ENCODE assay signal across 16 mouse cellular contexts in genomic region chr9:62935854-62936253, GRCm38 (mm10). TPM values are rescaled to one million over a fixed set of nuclear protein-coding genes. Genes with fewer than 3 reads are reported as not detected.
DNase-seq lines count a peak whose midpoint lies in the region; TF ChIP-seq lines count a peak whose summit lies in the region.
"Had no signal": no experiment of that assay in that cellular context is flagged by ENCODE, and none has a peak within 500 bp of the region (broad histone marks: within the 10 kb centered on the region; RNA-seq: fewer than 3 reads in every experiment).

No protein-coding gene starts in this region.

- H3K27me3 ChIP-seq in cerebellum, adult 2 months (ENCODE audit: control insufficient read depth, insufficient read depth, low read length): no peaks in the 10 kb centered on the region
- no peaks in the 10 kb centered on the region for H3K27me3 ChIP-seq in CH12.LX (replicated peaks)
- H3K27me3 ChIP-seq in limb, embryonic 10.5 days (ENCODE audit: low read depth, poor library complexity, severe bottlenecking): no peaks in the 10 kb centered on the region
- H3K27me3 ChIP-seq: neural tube, embryonic 13.5 days; stomach, embryonic 15.5 days had no signal

- no peak overlapping the region for H3K4me3 ChIP-seq in cerebellum, adult 2 months (replicated peaks; ENCODE audit: insufficient read depth, low read depth, low read length)
- H3K4me3 ChIP-seq in CH12.LX (replicated peaks in 1 of 3; ENCODE audit: low read depth in 2 of 3, low read length in 2 of 3, poor library complexity in 1 of 3): no peak overlapping the region
- H3K4me3 ChIP-seq in limb, embryonic 10.5 days: no peak overlapping the region
- H3K4me3 ChIP-seq: erythroblast, embryonic 14.5 days; neural tube, embryonic 13.5 days; stomach, embryonic 15.5 days had no signal

- TF ChIP-seq POLR2A in cerebellum, adult 2 months (IDR thresholded peaks at IDR 0.05; ENCODE audit: borderline replicate concordance, insufficient read depth, low read length): no peak
- no peak for TF ChIP-seq POLR2A in CH12.LX (IDR thresholded peaks at IDR 0.05; ENCODE audit: low read depth, low read length)

- peak; percentile 26 to 51 for DNase-seq in cerebellum, adult 2 months
- no peak for DNase-seq in cerebellum, postnatal 4 days (ENCODE audit: low spot score in 2 of 2)
- DNase-seq in heart, postnatal 4 days: peak; percentile 14
- no peak for DNase-seq in heart, postnatal 25 days (ENCODE audit: low spot score)
- DNase-seq in CH12.LX (ENCODE audit: extremely low read depth): no peak
- peak; percentile 67 for DNase-seq in brain, adult 2 months (ENCODE audit: low read depth, low spot score)
- no peak for DNase-seq in kidney, adult 8-10 months
- no peak for DNase-seq in limb, embryonic 10.5 days (ENCODE audit: low spot score)
- DNase-seq: B cell, adult 2 months; right cerebral cortex, postnatal 25 days; thymus, postnatal 25 days had no signal

- H3K36me3 ChIP-seq in CH12.LX (replicated peaks in 1 of 2; ENCODE audit: control insufficient read depth in 1 of 2, insufficient read depth in 1 of 2, low read length in 1 of 2): peaks cover 0 to 20% of the 10 kb centered on the region in 2 experiments
- 0 out of 2 replicates have a peak, but pooled peaks cover 2% of the 10 kb centered on the region for H3K36me3 ChIP-seq in limb, embryonic 10.5 days
- H3K36me3 ChIP-seq: neural tube, embryonic 13.5 days; stomach, embryonic 15.5 days had no signal

- TF ChIP-seq CTCF in cerebellum, adult 2 months (IDR thresholded peaks at IDR 0.05; ENCODE audit: borderline replicate concordance, insufficient read depth, low read depth, low read length): no peak
- no peak for TF ChIP-seq CTCF in CH12.LX (conservative IDR thresholded peaks at IDR 0.05 in 1 of 2, IDR thresholded peaks at IDR 0.05 in 1 of 2; ENCODE audit: low read depth in 2 of 2, low read length in 2 of 2)

- H3K79me2 ChIP-seq in CH12.LX (replicated peaks; ENCODE audit: control insufficient read depth, extremely low read depth, insufficient read depth, poor library complexity, severe bottlenecking): peaks cover 51% of the 10 kb centered on the region

- in situ Hi-C loops in CH12.LX (cut with MboI; ENCODE audit: low pct_ligation_motif_present, low pct_unique_long_range_greater_than_20kb, low sequenced_read_pairs): no loop called here

- 19% methylated on average over 5 of the region's 5 CpGs for WGBS in cerebellum, adult 2 months
- 96% methylated on average over 5 of the region's 5 CpGs for WGBS in limb, embryonic 10.5 days

- peaks cover 5% of the 10 kb centered on the region; the same call in 1 of the 2 replicates for H3K4me1 ChIP-seq in cerebellum, adult 2 months (ENCODE audit: control insufficient read depth, insufficient read depth, low read length)
- peaks cover 12 to 67% of the 10 kb centered on the region in 2 experiments for H3K4me1 ChIP-seq in CH12.LX (ENCODE audit: control insufficient read depth in 1 of 2, insufficient read depth in 2 of 2)
- H3K4me1 ChIP-seq in limb, embryonic 10.5 days: no peaks in the 10 kb centered on the region

- TF ChIP-seq RAD21 in CH12.LX (IDR thresholded peaks at IDR 0.05; ENCODE audit: low read depth, low read length): no peak

- intact Hi-C loops in heart, postnatal 25 days (cut with DNase I): no loop called here

- no peak overlapping the region for H3K27ac ChIP-seq in cerebellum, adult 2 months (ENCODE audit: insufficient read depth, low read length)
- no peak overlapping the region for H3K27ac ChIP-seq in CH12.LX (ENCODE audit: insufficient read depth, low read depth)
- H3K27ac ChIP-seq in limb, embryonic 10.5 days: no peak overlapping the region
- H3K27ac ChIP-seq: neural tube, embryonic 13.5 days; stomach, embryonic 15.5 days had no signal

- H3K9me3 ChIP-seq in CH12.LX (replicated peaks; ENCODE audit: low read length): peaks cover 2% of the 10 kb centered on the region
- no peaks in the 10 kb centered on the region for H3K9me3 ChIP-seq in limb, embryonic 10.5 days (replicated peaks)
- H3K9me3 ChIP-seq: G1E; neural tube, embryonic 13.5 days; stomach, embryonic 15.5 days had no signal

- H3K9ac ChIP-seq in CH12.LX (ENCODE audit: insufficient read depth, low read depth): no peak overlapping the region
- H3K9ac ChIP-seq: neural tube, embryonic 13.5 days; stomach, embryonic 15.5 days had no signal

- TF ChIP-seq EP300 in CH12.LX (IDR thresholded peaks at IDR 0.05; ENCODE audit: low read length): no peak

- no peak overlapping the region for H3K4me2 ChIP-seq in CH12.LX (ENCODE audit: insufficient read depth, low read depth, poor library complexity, severe bottlenecking)
- H3K4me2 ChIP-seq: liver, embryonic 11.5 days; neural tube, embryonic 13.5 days; stomach, embryonic 15.5 days had no signal

- dilution Hi-C loops in CH12.LX (cut with MboI; ENCODE audit: extremely low pct_ligation_motif_present, extremely low pct_unique_long_range_greater_than_20kb, low sequenced_read_pairs): no loop called here

TF ChIP-seq in CH12.LX, 34 proteins besides CTCF, POLR2A, EP300 and RAD21:
- no peak; the same call in 1 of the 2 replicates for TF ChIP-seq USF2 (conservative IDR thresholded peaks at IDR 0.05; ENCODE audit: low read depth, low read length)
- TF ChIP-seq MAZ (IDR thresholded peaks at IDR 0.05; ENCODE audit: low read depth, low read length): no peak
- TF ChIP-seq BHLHE40 (IDR thresholded peaks at IDR 0.05; ENCODE audit: low read depth, low read length): peak; percentile 53
- TF ChIP-seq CHD2 (IDR thresholded peaks at IDR 0.05; ENCODE audit: low read length): no peak
- no peak for TF ChIP-seq PAX5 (IDR thresholded peaks at IDR 0.05; ENCODE audit: low read length)
- TF ChIP-seq JUN (IDR thresholded peaks at IDR 0.05; ENCODE audit: insufficient read depth, low read depth, low read length): peak; percentile 60; the same call in 1 of the 2 replicates
- no peak for TF ChIP-seq E2F4 (IDR thresholded peaks at IDR 0.05; ENCODE audit: insufficient replicate concordance, low read depth, low read length)
- peak; percentile 67 for TF ChIP-seq ETS1 (conservative IDR thresholded peaks at IDR 0.05; ENCODE audit: low read depth, low read length)

RNA-seq across cellular contexts. Expression of gene Pias1, which starts 51.9 kb away (rescaled TPM):
- polyA plus RNA-seq in cerebellum, adult 2 months (2012; rRNA removed): 26.8 and 28.5 TPM in 2 replicates
- 10 to 100 TPM; 26.3 to 30.5 TPM for total RNA-seq in heart, postnatal 4 days (2021)
- total RNA-seq in heart, postnatal 25 days (2021): 10 to 100 TPM; 20.3 to 24.5 TPM
- 8.0 and 9.0 TPM in 2 replicates for total RNA-seq in CH12.LX (2012; rRNA removed)
- total RNA-seq in CH12.LX (2014; rRNA removed): 11.4 and 11.9 TPM in 2 replicates
- polyA plus RNA-seq in CH12.LX (2012; ENCODE audit: insufficient read length, low read depth): 18.1 and 22.7 TPM in 2 replicates
- 47.4 and 53.9 TPM in 2 replicates for polyA plus RNA-seq in limb, embryonic 10.5 days (2016; fragmentation: Nextera tagmentation; extraction: Ambion mirVana)

Comparison
In these comparisons a context has a peak if more than half of its experiments do, and no peak if none do; other contexts are left out.
1. DNase-seq: peak in cerebellum, adult 2 months (2 of 2), heart, postnatal 4 days (single experiment) and brain, adult 2 months (single experiment); none in cerebellum, postnatal 4 days (0 of 2), heart, postnatal 25 days (single experiment), CH12.LX (single experiment), kidney, adult 8-10 months (0 of 2) and limb, embryonic 10.5 days (single experiment).